In the genomic region with DNA sequence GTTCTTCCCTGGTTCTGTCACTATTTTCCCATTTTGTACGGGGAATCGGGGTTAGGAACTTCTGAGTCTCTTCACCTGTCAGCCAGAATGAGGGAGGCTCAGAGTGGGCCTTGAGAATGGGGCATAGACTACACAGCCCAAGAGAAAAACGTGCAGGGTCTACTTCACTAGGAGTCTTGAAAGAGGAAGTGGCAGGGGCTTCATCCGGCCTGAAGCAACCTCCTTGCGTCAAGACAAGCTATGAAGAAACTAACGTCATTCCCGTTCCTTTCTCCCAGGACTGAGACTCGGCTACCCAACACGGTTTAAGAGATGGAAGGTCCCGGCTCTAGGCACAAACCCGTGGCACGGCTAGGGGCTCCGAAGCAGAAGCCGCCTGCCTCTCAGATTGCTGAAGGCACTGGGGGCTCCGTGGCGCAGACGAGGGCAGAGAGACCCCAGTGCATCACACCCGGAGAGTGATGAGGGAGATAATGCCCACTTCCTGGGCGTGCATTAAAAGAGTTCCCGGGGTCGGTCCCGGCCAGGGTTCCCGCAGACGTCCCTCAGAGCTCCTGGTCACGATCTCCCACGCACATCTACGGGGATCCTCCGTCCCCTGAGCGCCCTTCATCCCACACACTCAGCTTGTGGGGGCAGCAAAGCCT, we compare ENCODE assay signal across 8 mouse cellular contexts. TPM values are rescaled to one million over a fixed set of nuclear protein-coding genes. Genes with fewer than 3 reads are reported as not detected.
DNase-seq lines count a peak whose midpoint lies in the region; ATAC-seq and TF ChIP-seq lines count a peak whose summit lies in the region.

No protein-coding gene starts in this region.

- H3K36me3 ChIP-seq in hindbrain, embryonic 11.5 days (ENCODE audit: control insufficient read depth, insufficient read depth, low read length), result no peaks in the 10 kb centered on the region
- 0 out of 2 replicates have a peak, but pooled peaks cover under 1% of the 10 kb centered on the region for H3K36me3 ChIP-seq in lung, embryonic 14.5 days (ENCODE audit: insufficient read depth)
- no peaks in the 10 kb centered on the region for H3K36me3 ChIP-seq in small intestine, adult 2 months (ENCODE audit: control insufficient read depth, insufficient read depth, low read length)

- peak overlapping the region; percentile 73 for H3K4me3 ChIP-seq in hindbrain, embryonic 11.5 days (ENCODE audit: low read depth, low read length)
- peak overlapping the region; percentile 86 for H3K4me3 ChIP-seq in lung, embryonic 14.5 days (ENCODE audit: low read depth, low read length)
- peak overlapping the region; percentile 78 for H3K4me3 ChIP-seq in small intestine, adult 2 months (ENCODE audit: low read depth, low read length)

- peak; percentile 19 for DNase-seq in right cerebral cortex, postnatal 4 days
- no peak for DNase-seq in right cerebral cortex, adult 2 months (ENCODE audit: low spot score in 2 of 2)
- peak; percentile 67 for DNase-seq in embryo, embryonic 10 days (ENCODE audit: low spot score)
- DNase-seq in hindbrain, embryonic 11.5 days (ENCODE audit: low spot score), result no peak
- peak; percentile 69 for DNase-seq in lung, embryonic 14.5 days
- no peak for DNase-seq in frontal cortex, postnatal 36 days (ENCODE audit: low spot score in 2 of 2)
- DNase-seq in c-Kit-positive CD71-positive TER-119-positive erythroid progenitor cells, embryonic 14.5 days (ENCODE audit: low spot score), result no peak

- 1% methylated on average over 29 of the region's 29 CpGs for WGBS in hindbrain, embryonic 11.5 days
- WGBS in lung, embryonic 14.5 days, result under 1% methylated on average over 29 of the region's 29 CpGs
- WGBS in small intestine, adult 2 months, result 1% methylated on average over 29 of the region's 29 CpGs

- H3K27ac ChIP-seq in hindbrain, embryonic 11.5 days (ENCODE audit: low read depth, low read length), result peak overlapping the region; percentile 79
- H3K27ac ChIP-seq in lung, embryonic 14.5 days (ENCODE audit: low read depth), result peak overlapping the region; percentile 97
- H3K27ac ChIP-seq in small intestine, adult 2 months (ENCODE audit: insufficient read depth, low read depth, low read length), result peak overlapping the region; percentile 63

- H3K4me1 ChIP-seq in hindbrain, embryonic 11.5 days (replicated peaks; ENCODE audit: control insufficient read depth, insufficient read depth, low read length), result peaks cover 13% of the 10 kb centered on the region
- peaks cover 22% of the 10 kb centered on the region for H3K4me1 ChIP-seq in lung, embryonic 14.5 days (ENCODE audit: insufficient read depth)
- H3K4me1 ChIP-seq in small intestine, adult 2 months (ENCODE audit: control insufficient read depth, insufficient read depth, insufficient read length, low read length), result peaks cover 8% of the 10 kb centered on the region; the same call in 1 of the 2 replicates

- H3K4me2 ChIP-seq in hindbrain, embryonic 11.5 days (replicated peaks; ENCODE audit: low read depth, low read length), result peak overlapping the region; percentile 76
- H3K4me2 ChIP-seq in lung, embryonic 14.5 days, result peak overlapping the region; percentile 85

- H3K9ac ChIP-seq in hindbrain, embryonic 11.5 days (ENCODE audit: low read depth, low read length), result peak overlapping the region; percentile 78
- H3K9ac ChIP-seq in lung, embryonic 14.5 days, result peak overlapping the region; percentile 90

- no peaks in the 10 kb centered on the region for H3K9me3 ChIP-seq in hindbrain, embryonic 11.5 days (ENCODE audit: control insufficient read depth, low read length)
- no peaks in the 10 kb centered on the region for H3K9me3 ChIP-seq in lung, embryonic 14.5 days (ENCODE audit: low read depth, low read length)

- ATAC-seq in hindbrain, embryonic 11.5 days (ENCODE audit: low FRiP score), result peak; percentile 47
- ATAC-seq in lung, embryonic 14.5 days (ENCODE audit: insufficient read depth), result no peak; the same call in none of the 2 replicates

- no peaks in the 10 kb centered on the region for H3K27me3 ChIP-seq in hindbrain, embryonic 11.5 days (ENCODE audit: control insufficient read depth, insufficient read depth, low read length)
- no peaks in the 10 kb centered on the region for H3K27me3 ChIP-seq in lung, embryonic 14.5 days (ENCODE audit: insufficient read depth, low read length)
- H3K27me3 ChIP-seq in small intestine, adult 2 months (ENCODE audit: control insufficient read depth, insufficient read depth, low read length), result no peaks in the 10 kb centered on the region; the same call in 1 of the 2 replicates

- TF ChIP-seq POLR2A in small intestine, adult 2 months (IDR thresholded peaks at IDR 0.05; ENCODE audit: low read depth, low read length), result no peak

- no peak for TF ChIP-seq CTCF in lung, embryonic 14.5 days (IDR thresholded peaks at IDR 0.05; ENCODE audit: low read depth)
- no peak for TF ChIP-seq CTCF in small intestine, adult 2 months (IDR thresholded peaks at IDR 0.05; ENCODE audit: extremely low read depth, insufficient read length, insufficient replicate concordance, low read depth, low read length)

RNA-seq across cellular contexts. Expression of gene Cfap43, which starts 0.5 kb away (rescaled TPM):
- polyA plus RNA-seq in hindbrain, embryonic 11.5 days (2014; fragmentation: Nextera tagmentation; extraction: Ambion mirVana), result 0.54 and 2.1 TPM in 2 replicates
- polyA plus RNA-seq in lung, embryonic 14.5 days (2014; fragmentation: Nextera tagmentation; extraction: Ambion mirVana), result 0.14 and 0.15 TPM in 2 replicates
- polyA plus RNA-seq in small intestine, adult 2 months (2012; rRNA removed), result not detected in 2 replicates

RNA-seq across cellular contexts. Expression of gene Itprip, which starts 0.5 kb away (rescaled TPM):
- 10.0 and 12.2 TPM in 2 replicates for polyA plus RNA-seq in hindbrain, embryonic 11.5 days (2014; fragmentation: Nextera tagmentation; extraction: Ambion mirVana)
- 14.7 and 15.2 TPM in 2 replicates for polyA plus RNA-seq in lung, embryonic 14.5 days (2014; fragmentation: Nextera tagmentation; extraction: Ambion mirVana)
- 2.4 and 3.2 TPM in 2 replicates for polyA plus RNA-seq in small intestine, adult 2 months (2012; rRNA removed)

RNA-seq across cellular contexts. Expression of gene Cfap58, which starts 18.9 kb away (rescaled TPM):
- 0.36 and 0.37 TPM in 2 replicates for polyA plus RNA-seq in hindbrain, embryonic 11.5 days (2014; fragmentation: Nextera tagmentation; extraction: Ambion mirVana)
- 0.14 TPM in 1 of 2 replicates, not detected in the other for polyA plus RNA-seq in lung, embryonic 14.5 days (2014; fragmentation: Nextera tagmentation; extraction: Ambion mirVana)
- polyA plus RNA-seq in small intestine, adult 2 months (2012; rRNA removed), result not detected in 2 replicates

RNA-seq across cellular contexts. Expression of gene Gsto2, which starts 53.2 kb away (rescaled TPM):
- 0.77 and 1.4 TPM in 2 replicates for polyA plus RNA-seq in hindbrain, embryonic 11.5 days (2014; fragmentation: Nextera tagmentation; extraction: Ambion mirVana)
- polyA plus RNA-seq in lung, embryonic 14.5 days (2014; fragmentation: Nextera tagmentation; extraction: Ambion mirVana), result 0.72 and 1.4 TPM in 2 replicates
- 0.14 TPM in 1 of 2 replicates, not detected in the other for polyA plus RNA-seq in small intestine, adult 2 months (2012; rRNA removed)

Comparison
In these comparisons a context has a peak if more than half of its experiments do, and no peak if none do; other contexts are left out.
1. DNase-seq: peak in right cerebral cortex, postnatal 4 days (single experiment), embryo, embryonic 10 days (single experiment) and lung, embryonic 14.5 days (single experiment); none in right cerebral cortex, adult 2 months (0 of 2), hindbrain, embryonic 11.5 days (single experiment), frontal cortex, postnatal 36 days (0 of 2) and c-Kit-positive CD71-positive TER-119-positive erythroid progenitor cells, embryonic 14.5 days (single experiment).
2. Peak in every context shown above with its lines, with median percentiles within 50 percentile points of each other: H3K27ac ChIP-seq and H3K4me3 ChIP-seq.